Mouse (Mus musculus) midbrain, embryonic 10.5 days (tissue): ENCODE data around the gene Pop4. TPM values are rescaled to one million over a fixed set of nuclear protein-coding genes. Genes with fewer than 3 reads are reported as not detected.

Source experiments
- DNase-seq: peaks from one replicate; pipeline ENCODE4 v3.0.0-alpha.2; 2017; ENCODE audit warnings: low spot score
- H3K27ac ChIP-seq: fragments of 300-500 bp; sonication (generic); replicated peaks from 2 replicates; pipeline ENCODE4 v1.5.1; 2016; ENCODE audit warnings: mild to moderate bottlenecking
- H3K27me3 ChIP-seq: fragments of 300-500 bp; sonication (generic); 2 replicates; pipeline ENCODE4 v1.6.1; 2016; ENCODE audit warnings: low read depth, mild to moderate bottlenecking; ENCODE audit not compliant: poor library complexity, severe bottlenecking
- H3K36me3 ChIP-seq: fragments of 300-500 bp; sonication (generic); 2 replicates; pipeline ENCODE4 v1.6.1; 2016; ENCODE audit warnings: mild to moderate bottlenecking, moderate library complexity
- H3K4me1 ChIP-seq: fragments of 300-500 bp; sonication (generic); 2 replicates; pipeline ENCODE4 v1.6.1; 2016
- H3K4me3 ChIP-seq: fragments of 300-500 bp; sonication (generic); 2 replicates; pipeline ENCODE4 v1.5.1; 2016; ENCODE audit warnings: mild to moderate bottlenecking, moderate library complexity
- H3K9me3 ChIP-seq: fragments of 300-500 bp; sonication (generic); replicated peaks from 2 replicates; pipeline ENCODE4 v1.6.1; 2016; ENCODE audit warnings: mild to moderate bottlenecking
- WGBS: fragments of 180-500 bp; shearing (Covaris S2); methylation state at CpG from one replicate; pipeline ENCODE4 v1.1.7; 2016; 5-methylcytosine and 5-hydroxymethylcytosine counted together
- polyA plus RNA-seq: library from polyadenylated mRNA; unstranded; fragments of >200 nt; fragmentation: Nextera tagmentation; extraction: Ambion mirVana; gene quantifications from 2 replicates; pipeline ENCODE4 v1.2.1, GENCODE M21; 2016

Gene Pop4
- polyA plus RNA-seq, 1 experiment from 2014 or later = 96.1 TPM

GRCm38 (mm10) chr7:38236400-38237105, 34.7 kb downstream of the Pop4 start:
- no peaks in the 10 kb centered on the region for H3K9me3 ChIP-seq
- no peak overlapping the region for H3K27ac ChIP-seq
- H3K27me3 ChIP-seq = no peaks in the 10 kb centered on the region
- no peak overlapping the region for H3K4me3 ChIP-seq
- H3K36me3 ChIP-seq = no peaks in the 10 kb centered on the region
- WGBS = 55% methylated on average over 11 of the region's 11 CpGs
- H3K4me1 ChIP-seq = no peaks in the 10 kb centered on the region
- DNase-seq = no peak

GRCm38 (mm10) chr7:38230285-38230684, 40.9 kb downstream of the Pop4 start:
- 19% methylated on average over 8 of the region's 8 CpGs for WGBS
- Histone ChIP-seq H3K27me3 (peaks cover 27% of the 10 kb centered on the region), H3K27ac (no peak overlapping the region), H3K9me3 (no peaks in the 10 kb centered on the region), H3K4me1 (peaks cover 21% of the 10 kb centered on the region), H3K4me3 (no peak overlapping the region), H3K36me3 (no peaks in the 10 kb centered on the region)
- no peak for DNase-seq

GRCm38 (mm10) chr7:38228329-38228728, 42.9 kb downstream of the Pop4 start:
- peak overlapping the region; percentile 79; the same call in 1 of the 2 replicates for H3K27ac ChIP-seq
- H3K36me3 ChIP-seq = no peaks in the 10 kb centered on the region
- peak overlapping the region; percentile 70 for H3K4me3 ChIP-seq
- WGBS = 18% methylated on average over 8 of the region's 8 CpGs
- peaks cover 27% of the 10 kb centered on the region for H3K27me3 ChIP-seq
- no peaks in the 10 kb centered on the region for H3K9me3 ChIP-seq
- no peak for DNase-seq
- peaks cover 21% of the 10 kb centered on the region for H3K4me1 ChIP-seq

GRCm38 (mm10) chr7:38227900-38228298, 43.3 kb downstream of the Pop4 start, which contains the start of gene Plekhf1:
Plekhf1 (minus strand) TSS chr7:38228016.
- WGBS = under 1% methylated on average over 36 of the region's 36 CpGs
- no peaks in the 10 kb centered on the region for H3K36me3 ChIP-seq
- H3K9me3 ChIP-seq = no peaks in the 10 kb centered on the region
- peaks cover 21% of the 10 kb centered on the region for H3K4me1 ChIP-seq
- peak; percentile 94 for DNase-seq
- H3K4me3 ChIP-seq = peak within 1 kb of the TSS; percentile 70
- peaks cover 27% of the 10 kb centered on the region for H3K27me3 ChIP-seq
- H3K27ac ChIP-seq = peak within 1 kb of the TSS; percentile 79

- peak overlapping the region; percentile 79 for H3K27ac ChIP-seq
- DNase-seq = peak; percentile 64
- H3K4me3 ChIP-seq = peak overlapping the region; percentile 70
- H3K4me1 ChIP-seq = peaks cover 21% of the 10 kb centered on the region
- H3K36me3 ChIP-seq = no peaks in the 10 kb centered on the region
- under 1% methylated on average over 25 of the region's 25 CpGs for WGBS
- no peaks in the 10 kb centered on the region for H3K9me3 ChIP-seq
- peaks cover 27% of the 10 kb centered on the region for H3K27me3 ChIP-seq
Measured at GRCm38 (mm10) chr7:38227181-38227899, 43.9 kb downstream of the Pop4 start.

- WGBS = 86% methylated on average over 2 of the region's 2 CpGs
- no peaks in the 10 kb centered on the region for H3K9me3 ChIP-seq
- H3K27ac ChIP-seq = no peak overlapping the region
- peaks cover 21% of the 10 kb centered on the region for H3K4me1 ChIP-seq
- peaks cover 5% of the 10 kb centered on the region; the same call in 1 of the 2 replicates for H3K36me3 ChIP-seq
- no peak overlapping the region for H3K4me3 ChIP-seq
- peaks cover 27% of the 10 kb centered on the region for H3K27me3 ChIP-seq
- no peak for DNase-seq
Measured at GRCm38 (mm10) chr7:38226226-38226625, 45.0 kb downstream of the Pop4 start.

GRCm38 (mm10) chr7:38224577-38225369, 46.5 kb downstream of the Pop4 start:
- Histone ChIP-seq H3K27me3 (peaks cover 15% of the 10 kb centered on the region), H3K9me3 (no peaks in the 10 kb centered on the region), H3K4me3 (no peak overlapping the region), H3K4me1 (peaks cover 21% of the 10 kb centered on the region), H3K36me3 (peaks cover 11% of the 10 kb centered on the region; the same call in 1 of the 2 replicates), H3K27ac (no peak overlapping the region)
- 89% methylated on average over 13 of the region's 13 CpGs for WGBS
- no peak for DNase-seq

GRCm38 (mm10) chr7:38220866-38221265, 50.4 kb downstream of the Pop4 start:
- DNase-seq = no peak
- Histone ChIP-seq H3K27ac (no peak overlapping the region), H3K9me3 (no peaks in the 10 kb centered on the region), H3K4me1 (no peaks in the 10 kb centered on the region), H3K27me3 (no peaks in the 10 kb centered on the region), H3K36me3 (peaks cover 11% of the 10 kb centered on the region; the same call in 1 of the 2 replicates), H3K4me3 (no peak overlapping the region)
- 96% methylated on average over 7 of the region's 7 CpGs for WGBS

GRCm38 (mm10) chr7:38219526-38219925, 51.7 kb downstream of the Pop4 start:
- H3K9me3 ChIP-seq = no peaks in the 10 kb centered on the region
- no peak overlapping the region for H3K4me3 ChIP-seq
- no peaks in the 10 kb centered on the region for H3K4me1 ChIP-seq
- H3K27me3 ChIP-seq = no peaks in the 10 kb centered on the region
- peaks cover 11% of the 10 kb centered on the region; the same call in 1 of the 2 replicates for H3K36me3 ChIP-seq
- no peak for DNase-seq
- WGBS = 90% methylated on average over 4 of the region's 4 CpGs
- no peak overlapping the region for H3K27ac ChIP-seq

- H3K4me3 ChIP-seq = no peak overlapping the region
- no peaks in the 10 kb centered on the region for H3K9me3 ChIP-seq
- no peak for DNase-seq
- no peak overlapping the region for H3K27ac ChIP-seq
- peaks cover 11% of the 10 kb centered on the region; the same call in 1 of the 2 replicates for H3K36me3 ChIP-seq
- H3K4me1 ChIP-seq = no peaks in the 10 kb centered on the region
- H3K27me3 ChIP-seq = no peaks in the 10 kb centered on the region
- WGBS = 78% methylated on average over 8 of the region's 8 CpGs
Measured at GRCm38 (mm10) chr7:38218631-38219367, 52.4 kb downstream of the Pop4 start.

- H3K9me3 ChIP-seq = no peaks in the 10 kb centered on the region
- H3K27ac ChIP-seq = no peak overlapping the region
- H3K36me3 ChIP-seq = peaks cover 11% of the 10 kb centered on the region; the same call in 1 of the 2 replicates
- no peaks in the 10 kb centered on the region for H3K27me3 ChIP-seq
- DNase-seq = no peak
- H3K4me1 ChIP-seq = no peaks in the 10 kb centered on the region
- H3K4me3 ChIP-seq = no peak overlapping the region
- WGBS = 65% methylated on average over 5 of the region's 5 CpGs
Measured at GRCm38 (mm10) chr7:38217417-38218171, 53.6 kb downstream of the Pop4 start.
